Mouse (Mus musculus): Measurements from ENCODE around the gene Fabp3. TPM values are rescaled to one million over a fixed set of nuclear protein-coding genes. Genes with fewer than 3 reads are reported as not detected.

The Fabp3 gene
- total and polyA plus RNA-seq, 2 experiments, result 4.2 TPM; not detected in 1

GRCm38 (mm10) chr4:130282856-130283255 lies 25.5 kb upstream of the Fabp3 start:
- WGBS, result 83% methylated on average over 5 of the region's 5 CpGs
- no peaks in the 10 kb centered on the region for H3K27me3 ChIP-seq (ENCODE audit: control insufficient read depth, insufficient read depth, low read length)

GRCm38 (mm10) chr4:130283826-130284225 lies 24.6 kb upstream of the Fabp3 start:
- DNase-seq (ENCODE audit: extremely low read depth, low read depth, low spot score), result no peak
- TF ChIP-seq CTCF (IDR thresholded peaks at IDR 0.05; ENCODE audit: low read depth, low read length), result no peak
- TF ChIP-seq POLR2A (IDR thresholded peaks at IDR 0.05; ENCODE audit: extremely low read depth, insufficient read depth, low read length), result no peak
- Histone ChIP-seq H3K9ac (ENCODE audit: low read depth, low read length) (no peak overlapping the region), H3K27me3 (ENCODE audit: control insufficient read depth, insufficient read depth, low read length) (no peaks in the 10 kb centered on the region), H3K27ac (replicated peaks; ENCODE audit: insufficient read depth, low read depth, low read length) (no peak overlapping the region), H3K4me1 (ENCODE audit: control insufficient read depth, insufficient read depth, low read length) (no peaks in the 10 kb centered on the region), H3K4me3 (ENCODE audit: insufficient read depth, low read depth, low read length) (no peak overlapping the region), H3K79me2 (ENCODE audit: control insufficient read depth, insufficient read depth, low read length) (no peaks in the 10 kb centered on the region), H3K36me3 (ENCODE audit: control insufficient read depth, insufficient read depth, low read length) (no peaks in the 10 kb centered on the region)
- WGBS, result 79% methylated on average over 9 of the region's 9 CpGs

More at GRCm38 (mm10) chr4:130282856-130283255, 25.5 kb upstream of the Fabp3 start:
- no peaks in the 10 kb centered on the region for H3K79me2 ChIP-seq (ENCODE audit: control insufficient read depth, insufficient read depth, low read length)
- H3K27ac ChIP-seq (replicated peaks; ENCODE audit: insufficient read depth, low read depth, low read length), result no peak overlapping the region
- no peaks in the 10 kb centered on the region for H3K4me1 ChIP-seq (ENCODE audit: control insufficient read depth, insufficient read depth, low read length)
- no peaks in the 10 kb centered on the region for H3K36me3 ChIP-seq (ENCODE audit: control insufficient read depth, insufficient read depth, low read length)
- TF ChIP-seq CTCF (IDR thresholded peaks at IDR 0.05; ENCODE audit: low read depth, low read length) (no peak), POLR2A (IDR thresholded peaks at IDR 0.05; ENCODE audit: extremely low read depth, insufficient read depth, low read length) (no peak)
- no peak overlapping the region for H3K9ac ChIP-seq (ENCODE audit: low read depth, low read length)
- H3K4me3 ChIP-seq (ENCODE audit: insufficient read depth, low read depth, low read length), result no peak overlapping the region
- DNase-seq (ENCODE audit: extremely low read depth, low read depth, low spot score), result no peak

- TF ChIP-seq POLR2A (IDR thresholded peaks at IDR 0.05; ENCODE audit: extremely low read depth, insufficient read depth, low read length) (no peak), CTCF (IDR thresholded peaks at IDR 0.05; ENCODE audit: low read depth, low read length) (no peak)
- Histone ChIP-seq H3K4me3 (ENCODE audit: insufficient read depth, low read depth, low read length) (no peak overlapping the region), H3K9ac (ENCODE audit: low read depth, low read length) (no peak overlapping the region), H3K27ac (replicated peaks; ENCODE audit: insufficient read depth, low read depth, low read length) (no peak overlapping the region), H3K79me2 (ENCODE audit: control insufficient read depth, insufficient read depth, low read length) (no peaks in the 10 kb centered on the region), H3K27me3 (ENCODE audit: control insufficient read depth, insufficient read depth, low read length) (no peaks in the 10 kb centered on the region), H3K36me3 (ENCODE audit: control insufficient read depth, insufficient read depth, low read length) (no peaks in the 10 kb centered on the region), H3K4me1 (ENCODE audit: control insufficient read depth, insufficient read depth, low read length) (no peaks in the 10 kb centered on the region)
- 28% methylated on average over 3 of the region's 3 CpGs for WGBS
- peak; percentile 80 for DNase-seq (ENCODE audit: extremely low read depth, low read depth, low spot score)
Measured at GRCm38 (mm10) chr4:130286531-130286930, 21.9 kb upstream of the Fabp3 start.

DNA sequence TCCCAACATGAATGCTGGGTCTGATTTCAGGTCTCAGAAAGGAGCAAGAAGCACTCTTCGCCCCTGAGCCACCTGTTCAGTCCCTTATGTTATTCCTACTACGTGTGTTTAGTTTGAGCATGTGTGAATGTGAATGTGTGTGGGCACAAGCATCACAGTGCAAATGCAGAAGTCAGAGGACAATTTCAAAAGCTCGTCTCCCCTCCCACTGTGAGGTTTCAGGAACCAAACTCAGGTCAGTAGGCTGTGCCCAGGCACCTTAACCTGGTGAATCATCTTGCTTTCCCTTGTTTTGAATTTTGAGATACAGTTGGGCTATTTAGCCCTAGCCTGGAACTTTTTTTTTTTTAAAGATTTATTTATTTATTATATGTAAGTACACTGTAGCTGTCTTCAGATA lies 18.6 kb upstream of the Fabp3 start:
- no peak overlapping the region for H3K27ac ChIP-seq (replicated peaks; ENCODE audit: insufficient read depth, low read depth, low read length)
- no peaks in the 10 kb centered on the region for H3K4me1 ChIP-seq (ENCODE audit: control insufficient read depth, insufficient read depth, low read length)
- H3K27me3 ChIP-seq (ENCODE audit: control insufficient read depth, insufficient read depth, low read length), result no peaks in the 10 kb centered on the region
- TF ChIP-seq CTCF (IDR thresholded peaks at IDR 0.05; ENCODE audit: low read depth, low read length) (no peak), POLR2A (IDR thresholded peaks at IDR 0.05; ENCODE audit: extremely low read depth, insufficient read depth, low read length) (no peak)
- H3K4me3 ChIP-seq (ENCODE audit: insufficient read depth, low read depth, low read length), result no peak overlapping the region
- H3K79me2 ChIP-seq (ENCODE audit: control insufficient read depth, insufficient read depth, low read length), result no peaks in the 10 kb centered on the region
- 85% methylated on average over 3 of the region's 3 CpGs for WGBS
- H3K9ac ChIP-seq (ENCODE audit: low read depth, low read length), result no peak overlapping the region
- no peaks in the 10 kb centered on the region for H3K36me3 ChIP-seq (ENCODE audit: control insufficient read depth, insufficient read depth, low read length)
- DNase-seq (ENCODE audit: extremely low read depth, low read depth, low spot score), result no peak

DNA sequence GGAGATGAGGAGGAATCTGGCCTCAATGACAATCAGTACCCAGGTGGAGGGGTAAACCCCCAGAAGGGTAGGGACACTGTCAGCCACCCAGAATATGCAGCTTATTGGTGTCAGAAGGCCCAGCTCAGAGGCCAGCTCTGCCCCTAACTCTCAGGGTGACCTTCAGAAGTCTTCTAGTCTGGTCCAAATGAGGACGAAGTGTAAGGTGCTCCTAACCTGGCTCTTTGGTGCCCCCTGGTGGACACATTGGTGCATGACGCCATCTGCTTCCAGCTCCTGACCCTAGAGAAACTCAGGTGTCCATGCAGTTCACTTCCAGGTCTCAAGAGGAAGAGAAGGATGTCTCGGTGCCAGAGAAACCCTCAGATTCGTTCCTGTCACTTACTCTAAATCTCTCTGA lies 16.1 kb upstream of the Fabp3 start:
- TF ChIP-seq CTCF (IDR thresholded peaks at IDR 0.05; ENCODE audit: low read depth, low read length) (peak; percentile 95), POLR2A (IDR thresholded peaks at IDR 0.05; ENCODE audit: extremely low read depth, insufficient read depth, low read length) (no peak)
- H3K27ac ChIP-seq (replicated peaks; ENCODE audit: insufficient read depth, low read depth, low read length), result no peak overlapping the region
- no peaks in the 10 kb centered on the region for H3K4me1 ChIP-seq (ENCODE audit: control insufficient read depth, insufficient read depth, low read length)
- H3K27me3 ChIP-seq (ENCODE audit: control insufficient read depth, insufficient read depth, low read length), result no peaks in the 10 kb centered on the region
- H3K36me3 ChIP-seq (ENCODE audit: control insufficient read depth, insufficient read depth, low read length), result no peaks in the 10 kb centered on the region
- H3K9ac ChIP-seq (ENCODE audit: low read depth, low read length), result no peak overlapping the region
- under 1% methylated on average over 4 of the region's 4 CpGs for WGBS
- DNase-seq (ENCODE audit: extremely low read depth, low read depth, low spot score), result peak; percentile 73
- no peaks in the 10 kb centered on the region for H3K79me2 ChIP-seq (ENCODE audit: control insufficient read depth, insufficient read depth, low read length)
- H3K4me3 ChIP-seq (ENCODE audit: insufficient read depth, low read depth, low read length), result no peak overlapping the region

DNA sequence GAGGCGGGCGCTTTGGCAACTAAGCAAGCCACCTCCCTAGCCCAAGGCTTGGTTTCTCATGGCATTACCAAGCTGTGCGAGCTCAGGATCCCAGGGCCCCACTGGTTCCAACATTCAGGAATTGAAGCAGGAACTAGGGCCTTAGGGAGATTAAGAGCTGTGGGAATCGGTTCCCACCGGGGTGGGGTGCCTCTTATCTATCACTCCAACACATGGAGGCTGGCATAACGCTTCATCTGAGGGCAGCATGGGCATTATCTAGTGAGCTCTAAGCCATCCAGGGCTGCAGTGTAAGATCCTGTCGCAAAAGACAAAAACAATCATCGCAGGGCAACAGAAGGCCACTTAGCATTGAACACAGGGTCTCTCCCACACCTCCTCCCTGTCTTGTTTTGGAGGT lies 13.9 kb upstream of the Fabp3 start:
- 85% methylated on average over 8 of the region's 8 CpGs for WGBS
- no peak overlapping the region for H3K4me3 ChIP-seq (ENCODE audit: insufficient read depth, low read depth, low read length)
- H3K27me3 ChIP-seq (ENCODE audit: control insufficient read depth, insufficient read depth, low read length), result no peaks in the 10 kb centered on the region
- H3K4me1 ChIP-seq (ENCODE audit: control insufficient read depth, insufficient read depth, low read length), result no peaks in the 10 kb centered on the region
- H3K27ac ChIP-seq (replicated peaks; ENCODE audit: insufficient read depth, low read depth, low read length), result no peak overlapping the region
- no peak for DNase-seq (ENCODE audit: extremely low read depth, low read depth, low spot score)
- no peak overlapping the region for H3K9ac ChIP-seq (ENCODE audit: low read depth, low read length)
- H3K36me3 ChIP-seq (ENCODE audit: control insufficient read depth, insufficient read depth, low read length), result no peaks in the 10 kb centered on the region
- TF ChIP-seq CTCF (IDR thresholded peaks at IDR 0.05; ENCODE audit: low read depth, low read length), result no peak
- no peak for TF ChIP-seq POLR2A (IDR thresholded peaks at IDR 0.05; ENCODE audit: extremely low read depth, insufficient read depth, low read length)
- no peaks in the 10 kb centered on the region for H3K79me2 ChIP-seq (ENCODE audit: control insufficient read depth, insufficient read depth, low read length)
